Mouse (Mus musculus) 3134 (cell line): ENCODE measurements around the gene Arl15.

ENCODE experiments used
- DNase-seq: peaks from one replicate; pipeline ENCODE4 v3.0.0-alpha.2; 2011; ENCODE audit warnings: low spot score; ENCODE audit not compliant: insufficient read length; ENCODE audit errors: extremely low read depth

The Arl15 gene

DNA sequence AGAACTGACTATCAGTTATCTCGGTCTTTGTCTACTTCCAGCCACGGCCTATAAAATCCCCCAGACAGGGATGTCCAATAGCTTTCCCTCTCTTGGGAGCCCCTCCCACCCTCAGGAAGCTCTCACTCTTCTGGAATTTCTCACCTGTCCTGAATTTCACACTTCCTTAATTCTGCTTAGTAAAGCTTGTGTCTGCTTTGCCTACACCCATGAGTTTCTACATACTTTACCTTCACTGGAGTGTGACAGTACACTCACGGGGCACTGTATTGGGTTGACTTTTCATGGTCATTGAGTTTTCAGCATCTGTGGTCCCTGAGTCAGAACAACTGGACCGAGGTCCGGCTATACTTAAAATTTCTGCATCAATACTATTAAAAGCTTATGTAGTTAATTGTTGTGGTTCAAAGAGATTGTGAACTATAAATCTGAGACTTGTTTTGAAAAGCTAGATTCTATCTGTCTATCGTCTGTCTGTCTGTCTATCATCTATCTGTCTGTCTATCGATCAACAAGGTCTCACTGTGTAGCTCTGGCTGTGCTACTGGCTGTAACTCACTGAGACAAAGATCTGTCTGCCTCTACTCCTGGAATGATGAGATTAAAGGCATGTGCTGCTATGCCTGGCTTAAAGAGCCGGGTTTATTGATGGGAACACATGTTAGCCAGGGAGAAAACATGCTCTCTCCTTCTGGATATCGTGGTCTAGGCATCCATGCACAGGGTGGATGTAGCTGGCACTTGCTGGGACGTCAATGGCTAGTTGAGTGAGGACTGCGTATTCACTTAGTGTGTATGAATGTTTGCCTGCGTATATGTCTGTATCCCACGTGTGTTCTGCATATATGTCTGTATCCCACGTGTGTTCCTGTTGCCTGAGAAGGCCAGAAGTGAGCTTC is 48.4 kb downstream of the Arl15 start:
- DNase-seq, result no peak

DNA sequence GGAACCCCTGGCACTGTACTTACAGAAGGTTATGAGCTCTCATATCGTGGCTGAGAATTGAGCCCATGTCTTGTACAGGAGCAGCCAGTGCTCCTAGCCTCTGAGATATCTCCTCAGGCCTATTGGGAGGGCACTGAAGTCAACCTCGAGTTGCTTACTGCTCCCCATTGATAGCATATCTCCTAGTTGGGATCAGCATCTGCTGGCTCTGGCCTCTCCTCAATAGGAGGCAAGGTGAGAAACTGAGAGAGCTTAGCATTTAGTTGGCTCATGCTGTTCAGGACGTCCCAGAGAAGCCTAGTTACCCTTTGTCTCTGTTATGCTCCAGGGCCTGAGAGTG is 49.0 kb downstream of the Arl15 start:
- DNase-seq, result no peak

DNA sequence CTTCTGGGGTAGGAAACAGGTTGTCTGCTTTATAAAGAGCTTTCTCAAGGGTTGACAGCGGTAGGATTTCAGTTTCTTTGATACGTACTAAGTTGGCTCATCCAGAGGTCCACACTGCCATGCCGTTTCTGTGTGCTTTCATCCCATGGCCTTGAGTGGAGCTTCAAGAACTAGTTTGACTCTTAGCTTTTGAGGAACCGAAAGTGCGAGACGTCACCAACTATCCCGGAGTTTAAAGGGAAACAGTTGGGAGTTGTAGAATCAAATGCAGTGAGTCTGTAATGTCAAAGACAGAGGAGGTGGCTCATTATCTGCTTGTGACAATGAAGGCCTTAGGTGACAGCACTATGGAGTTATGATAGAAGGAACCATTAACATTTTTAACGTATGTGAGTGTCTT is 49.6 kb downstream of the Arl15 start:
- no peak for DNase-seq

DNA sequence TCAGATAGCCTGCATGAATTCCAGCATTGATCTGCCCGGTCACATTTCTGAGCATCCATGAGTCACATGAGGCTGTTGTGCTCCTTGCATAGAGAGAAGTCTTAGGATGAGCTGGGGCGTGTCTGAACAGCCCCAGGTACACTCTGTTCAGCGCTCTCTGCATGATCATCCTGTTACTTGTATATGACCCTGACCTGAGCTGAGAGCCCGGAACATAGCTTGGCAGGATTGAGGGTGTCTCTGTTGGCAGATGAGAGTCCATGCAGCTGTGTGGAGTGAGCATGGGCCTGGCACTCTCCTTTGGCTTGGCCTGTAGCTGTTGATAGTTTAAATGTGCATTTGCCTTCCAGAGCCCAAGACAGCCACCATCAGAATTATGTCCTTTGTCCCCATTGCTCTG is 50.4 kb downstream of the Arl15 start:
- DNase-seq, result no peak

DNA sequence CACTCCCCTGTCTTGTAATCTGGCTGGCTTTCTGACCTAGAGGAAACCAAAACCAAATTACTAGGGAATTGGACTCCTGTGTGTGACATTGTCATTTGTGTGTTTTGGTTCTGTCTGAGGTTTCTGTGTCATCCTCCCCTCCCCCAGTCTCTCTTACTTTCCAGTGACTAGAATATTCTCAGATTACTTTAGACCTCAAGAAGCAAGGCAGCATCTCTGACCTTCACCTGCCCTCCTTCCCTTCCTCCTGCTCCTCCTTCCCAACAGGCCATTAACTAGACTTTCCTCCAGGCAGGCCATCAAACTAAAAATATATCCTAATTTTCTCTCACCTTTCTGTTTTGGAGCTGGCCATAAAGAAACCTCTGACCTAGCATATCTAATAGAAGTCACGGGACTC is 50.9 kb downstream of the Arl15 start:
- no peak for DNase-seq

DNA sequence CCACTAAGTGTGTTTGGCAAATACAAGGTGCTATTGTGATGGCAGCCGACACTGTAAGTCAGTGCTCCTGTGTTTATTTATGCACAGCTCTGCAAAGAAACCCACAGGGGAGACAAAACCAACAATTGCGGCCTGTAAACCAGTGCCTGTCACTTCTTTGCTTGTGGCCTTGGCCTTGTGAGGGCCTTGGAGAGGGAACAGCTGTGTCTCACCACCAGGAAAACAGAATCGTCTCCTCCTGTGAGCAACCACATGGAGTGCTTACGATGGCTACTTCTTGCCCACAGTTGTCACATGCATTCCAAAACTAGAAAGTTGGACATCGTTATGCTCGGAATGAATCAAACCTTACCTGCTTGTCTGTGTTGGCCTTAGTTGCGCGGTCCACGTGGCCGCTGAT is 52.1 kb downstream of the Arl15 start:
- DNase-seq, result no peak

DNA sequence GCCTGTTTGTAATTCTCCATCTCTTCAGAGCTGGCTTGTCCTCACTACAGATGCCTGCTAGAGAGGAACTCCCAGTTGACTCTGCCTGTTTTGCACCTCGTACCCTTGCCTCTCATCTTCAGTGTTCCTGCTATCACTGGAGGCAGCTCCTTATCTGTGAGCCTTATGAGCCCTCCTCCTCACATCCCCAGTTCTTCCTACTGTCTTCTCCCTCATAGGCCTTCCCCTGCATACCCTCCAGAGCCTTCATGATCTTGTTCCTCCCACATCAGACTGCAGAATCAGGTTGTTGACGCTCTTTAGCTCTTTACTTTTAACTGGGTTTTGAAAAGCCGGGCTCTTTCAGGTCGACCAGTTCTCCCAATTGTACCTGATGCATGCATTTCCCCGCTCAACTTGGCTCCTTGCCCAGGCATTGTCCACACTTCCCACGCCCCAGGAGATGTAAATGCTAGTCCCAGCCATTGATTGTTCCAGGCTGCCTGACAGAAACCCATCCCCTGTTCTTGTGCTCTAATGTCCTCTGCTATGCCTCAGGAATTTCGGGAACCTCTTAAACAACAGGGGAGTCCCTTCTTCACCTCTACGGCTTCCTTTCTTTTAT is 56.2 kb downstream of the Arl15 start:
- no peak for DNase-seq

DNA sequence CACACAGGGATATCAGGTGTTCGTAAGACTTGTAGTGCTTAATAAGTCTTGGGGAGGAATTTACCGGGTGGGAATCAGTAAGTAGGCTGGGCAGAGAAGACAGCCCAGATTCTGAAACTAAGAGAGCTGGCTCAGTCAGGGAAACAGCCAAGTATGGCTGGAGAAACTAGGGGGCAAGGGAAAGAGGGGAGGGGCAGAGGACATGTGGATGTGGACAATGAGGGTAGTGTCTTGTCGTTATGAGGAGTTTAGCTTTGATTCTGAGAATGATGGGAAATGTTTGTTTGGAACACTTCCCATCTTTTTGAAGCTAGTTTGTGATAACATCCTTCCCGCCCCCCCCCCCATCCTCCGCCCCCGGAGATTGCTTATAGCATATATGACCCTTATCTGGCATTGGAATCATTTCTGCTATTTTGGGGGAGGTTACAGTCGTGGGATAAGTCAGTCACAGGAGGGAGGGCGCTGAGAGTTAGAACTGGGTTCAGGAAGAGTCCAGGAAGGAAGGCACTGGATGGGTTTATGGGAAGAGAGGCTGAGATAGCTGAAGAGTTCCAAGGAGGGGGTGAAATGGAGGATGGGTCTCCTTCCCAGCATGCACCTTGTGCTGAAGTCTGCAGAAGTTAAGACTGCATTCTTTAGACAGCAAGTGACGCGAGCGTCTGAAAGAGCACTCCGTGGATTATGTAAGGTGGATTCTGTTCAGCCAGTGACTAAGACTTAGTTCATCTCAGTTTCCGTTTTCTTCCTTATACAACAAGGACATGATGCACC is 57.5 kb downstream of the Arl15 start:
- DNase-seq, result no peak

DNA sequence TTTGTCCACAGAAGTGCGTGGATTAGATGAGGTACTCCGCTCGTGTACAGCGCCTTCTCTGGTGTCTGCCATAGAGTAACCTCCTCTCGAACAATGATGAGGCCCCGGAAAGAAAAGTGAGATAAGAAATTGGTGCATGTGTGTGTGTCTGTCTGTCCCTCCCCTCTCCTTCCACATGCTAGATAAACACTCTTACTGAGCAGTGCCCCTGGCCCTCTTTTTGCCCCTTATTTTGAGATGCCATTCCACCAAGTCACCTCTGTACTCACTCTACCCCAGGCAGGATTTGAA is 58.0 kb downstream of the Arl15 start:
- DNase-seq, result no peak

DNA sequence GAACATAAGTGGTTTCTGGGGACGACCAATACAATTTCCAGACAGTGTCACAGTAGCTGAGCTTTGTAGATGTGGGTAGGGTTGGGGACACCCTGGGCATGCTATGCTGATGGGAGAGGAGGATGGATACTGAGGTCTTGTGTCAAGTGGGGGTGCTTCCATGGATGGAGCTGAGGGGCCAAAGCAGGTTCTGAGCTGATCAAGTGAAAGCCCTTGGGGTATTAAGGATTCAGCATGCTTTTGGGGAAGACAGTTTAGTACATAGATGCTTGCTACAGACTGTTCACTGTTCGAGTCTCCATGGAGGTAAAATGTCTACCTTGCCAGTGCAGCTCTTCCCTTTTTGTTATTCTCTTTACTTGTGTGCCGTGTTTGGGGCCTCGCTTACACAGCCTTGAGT is 59.8 kb downstream of the Arl15 start:
- no peak for DNase-seq

DNA sequence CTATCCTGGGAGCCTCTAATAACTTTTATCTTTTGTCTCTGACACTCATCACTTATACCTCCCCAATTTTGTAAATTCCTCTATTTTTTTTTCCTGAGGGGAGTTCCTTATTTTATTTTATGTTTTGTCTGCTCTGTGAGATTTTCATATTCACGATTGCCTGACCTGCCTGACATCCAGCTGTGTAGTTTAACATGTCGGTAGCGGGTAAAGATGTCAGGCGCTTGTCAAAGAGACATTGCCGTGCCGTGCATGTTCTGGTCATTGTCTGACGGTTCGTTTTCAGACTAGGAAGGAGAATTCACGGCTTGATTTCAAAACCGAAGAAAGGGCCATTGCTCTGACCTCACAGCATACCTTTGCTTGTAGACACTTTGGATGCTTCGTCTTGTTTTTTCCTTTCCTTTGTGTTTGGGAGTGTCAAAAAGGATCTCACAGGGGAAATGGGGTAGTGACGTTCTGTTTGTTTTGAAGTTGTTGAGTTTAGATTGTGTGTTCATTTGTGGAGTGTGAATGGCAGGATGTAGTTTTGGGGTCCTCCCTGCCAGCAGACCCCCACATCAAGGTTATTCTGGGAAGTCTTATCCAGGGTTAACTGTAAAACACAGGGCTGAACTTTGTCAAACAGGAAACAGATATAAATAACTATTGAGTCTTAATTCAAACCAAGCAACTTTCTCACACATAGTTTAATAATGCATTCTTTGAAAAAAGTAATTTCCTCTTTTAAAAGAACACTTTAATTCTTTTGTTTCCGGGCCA is 60.4 kb downstream of the Arl15 start:
- DNase-seq, result no peak

DNA sequence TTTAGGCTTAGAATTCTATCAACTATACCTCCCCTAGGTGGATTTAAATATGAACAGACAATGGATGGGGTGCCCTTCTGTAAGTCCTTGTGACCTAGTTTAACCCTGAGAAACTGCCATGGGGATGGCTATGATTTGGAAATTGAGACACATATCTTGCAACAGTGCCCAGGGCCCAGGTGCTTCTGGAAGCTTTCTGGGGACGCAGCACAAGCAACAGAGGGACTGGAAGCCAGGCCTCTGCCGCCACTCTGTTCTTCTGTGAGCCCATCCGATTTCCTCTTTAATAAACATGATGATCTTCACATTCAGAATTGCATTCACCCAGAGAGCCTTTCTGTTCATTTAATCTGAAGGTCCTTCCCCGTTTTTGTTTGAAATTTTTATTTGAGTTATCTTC is 62.6 kb downstream of the Arl15 start:
- DNase-seq, result no peak

DNA sequence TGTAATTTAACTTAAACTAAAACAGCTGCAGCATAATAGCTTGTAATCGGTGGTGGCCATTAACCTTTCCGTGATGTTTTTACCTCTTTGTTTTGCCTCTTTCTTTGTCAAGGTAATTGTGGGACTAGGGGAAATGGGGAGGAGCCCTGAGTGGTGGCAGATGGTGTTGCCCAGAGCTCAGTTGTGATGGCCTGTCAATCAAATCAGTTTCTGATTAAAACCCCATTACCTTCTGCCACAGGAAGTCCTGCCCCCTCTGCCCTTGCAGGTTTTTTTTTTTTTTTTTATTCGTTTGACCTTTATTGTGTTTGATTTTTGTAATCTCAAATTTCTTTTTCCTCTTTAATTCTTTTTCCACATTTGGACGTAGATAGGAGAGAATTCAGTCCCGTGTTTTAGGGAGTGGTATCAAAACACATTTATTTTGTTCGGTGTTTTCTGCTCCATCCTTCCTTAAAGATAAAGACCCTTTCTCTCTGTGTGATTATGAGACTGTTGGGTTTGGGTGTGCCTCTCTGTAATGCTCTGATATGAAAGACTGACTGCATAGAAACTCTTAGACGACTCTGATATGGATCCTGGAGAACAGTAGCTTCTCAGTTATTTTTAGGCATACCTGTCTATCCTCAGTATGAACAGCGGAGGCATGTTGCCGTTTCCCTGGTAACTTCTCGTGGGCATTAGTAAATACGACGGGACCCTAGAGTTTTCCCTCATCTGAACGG is 64.5 kb downstream of the Arl15 start:
- no peak for DNase-seq

DNA sequence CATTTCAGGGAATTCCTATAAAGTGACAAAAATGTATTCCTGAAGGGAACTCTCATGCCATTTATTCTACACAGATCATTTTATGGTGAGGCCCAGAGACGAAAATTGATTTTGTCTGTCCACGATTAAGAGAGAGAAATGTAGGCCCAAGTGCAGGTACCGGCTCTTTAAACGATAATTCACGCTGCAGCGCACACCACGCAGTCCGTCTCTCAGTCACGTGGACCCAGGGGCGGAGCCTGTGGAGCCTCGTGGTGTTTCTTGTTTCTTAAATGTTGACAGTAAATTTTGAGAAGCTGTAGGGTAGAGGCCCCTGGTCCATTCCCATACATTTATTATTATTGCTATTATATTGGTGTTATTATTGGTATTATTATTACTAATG is 65.1 kb downstream of the Arl15 start:
- no peak for DNase-seq

DNA sequence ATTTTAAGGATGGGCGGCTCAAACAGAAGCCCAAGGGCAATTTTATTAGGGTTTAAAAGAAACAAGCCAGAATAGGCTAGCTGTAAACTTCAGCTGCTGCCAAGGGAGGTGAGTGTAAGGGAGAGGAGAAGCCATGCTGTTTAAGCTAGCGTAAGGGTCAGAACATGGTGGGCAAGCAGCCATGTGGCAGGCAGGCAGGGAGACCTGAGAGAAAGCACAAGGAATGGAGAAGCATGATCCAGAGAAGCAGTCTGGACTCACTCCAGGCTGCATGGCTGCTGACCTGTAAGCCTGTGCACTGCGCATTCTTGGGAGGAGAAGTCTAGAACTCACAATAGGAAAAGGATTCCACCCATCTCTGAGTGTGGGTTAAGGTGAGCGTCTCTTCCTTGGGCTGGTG is 66.5 kb downstream of the Arl15 start:
- no peak for DNase-seq

DNA sequence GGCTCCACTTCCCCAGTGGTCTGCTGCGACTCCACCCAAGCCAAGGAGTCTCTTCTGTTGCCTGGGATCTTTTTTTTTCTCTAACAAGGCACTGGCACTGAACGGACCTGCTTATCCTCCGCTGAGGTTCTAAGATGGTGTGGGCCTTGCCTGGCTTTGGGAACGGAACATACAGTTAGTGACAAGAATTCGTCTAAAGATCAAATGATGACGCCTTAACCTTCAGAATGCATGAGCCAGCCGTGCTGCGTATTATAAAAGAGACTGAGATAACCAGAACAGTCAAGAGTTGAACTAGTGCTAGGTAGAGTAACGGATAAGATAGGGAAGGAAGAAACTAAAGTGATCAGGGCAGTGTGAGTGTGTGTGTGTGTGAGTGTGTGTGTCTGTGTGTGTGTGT is 66.9 kb downstream of the Arl15 start:
- DNase-seq, result no peak

DNA sequence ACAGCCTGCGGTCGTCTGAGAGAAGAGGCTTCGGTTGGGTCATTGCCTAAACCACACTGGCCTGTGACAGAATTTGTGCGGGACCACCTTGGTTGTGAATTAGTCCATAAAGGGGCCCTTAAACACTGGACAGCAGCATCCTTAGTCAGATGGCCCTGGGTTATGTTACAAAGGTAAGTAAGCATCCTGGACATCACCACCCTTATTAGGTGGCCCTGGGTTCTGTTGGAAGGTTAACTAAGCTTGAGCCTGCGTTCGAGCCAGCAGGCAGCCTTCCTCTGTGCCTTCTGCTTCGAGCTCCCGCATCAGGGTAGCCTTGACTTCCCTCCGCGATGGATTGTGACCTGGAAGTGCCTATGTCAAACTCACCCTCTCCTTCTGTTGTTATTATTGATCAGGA is 68.6 kb downstream of the Arl15 start:
- DNase-seq, result no peak

DNA sequence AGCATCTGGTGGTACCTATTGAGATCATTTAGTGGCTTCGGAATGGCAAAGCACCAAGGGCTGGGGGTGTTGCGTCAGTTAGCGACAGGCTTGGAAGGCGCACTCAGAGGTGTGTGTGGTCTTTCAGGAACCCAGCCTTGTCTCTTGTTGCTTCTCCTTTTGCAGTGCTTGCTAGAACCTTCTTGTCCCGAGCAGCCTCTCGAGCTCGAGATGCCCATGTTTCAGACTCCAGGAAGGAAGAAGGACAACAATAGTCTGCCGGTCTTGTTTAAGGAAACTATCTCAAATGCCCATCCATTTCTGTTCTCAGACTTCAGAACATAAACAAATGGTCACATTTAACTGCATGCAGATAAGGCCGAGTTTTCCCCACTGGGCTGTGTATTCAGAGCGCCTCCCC is 69.4 kb downstream of the Arl15 start:
- DNase-seq, result no peak

DNA sequence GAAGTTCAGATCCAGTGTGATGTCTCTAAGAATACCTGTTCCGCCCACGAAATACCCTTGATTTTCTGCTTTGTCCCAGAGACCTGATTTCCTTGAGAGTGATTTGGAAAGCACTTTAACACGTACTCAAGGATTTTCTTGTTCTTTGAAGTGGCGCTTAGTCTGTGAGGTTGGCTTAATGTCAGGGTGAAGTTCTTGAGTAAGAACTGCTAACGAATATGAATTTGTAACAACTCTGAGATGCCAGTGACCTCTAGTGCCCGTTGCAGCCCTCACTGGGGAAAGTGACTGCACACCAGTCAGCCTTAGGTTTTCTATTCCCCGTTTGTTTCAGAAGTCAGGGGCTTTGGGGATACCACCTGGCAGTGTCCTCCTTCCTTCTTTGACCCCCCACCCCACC is 70.0 kb downstream of the Arl15 start:
- no peak for DNase-seq

DNA sequence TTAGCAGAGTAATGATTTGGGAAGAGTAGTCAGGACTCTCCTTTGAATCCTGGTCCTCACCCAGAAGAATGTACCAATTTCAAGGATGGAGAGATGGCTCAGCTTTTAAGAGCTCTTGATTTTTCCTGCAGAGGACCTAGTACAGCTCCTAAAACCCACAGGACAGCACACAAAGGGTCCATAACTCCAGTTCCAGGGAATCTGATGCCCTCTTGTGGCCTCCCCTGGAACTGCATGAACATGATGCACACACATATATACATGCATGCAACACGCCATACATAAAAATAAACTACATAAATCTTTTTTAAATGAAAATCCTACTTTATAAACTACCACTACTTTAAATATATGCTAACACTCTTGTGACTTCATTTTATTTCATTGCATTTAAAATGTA is 70.6 kb downstream of the Arl15 start:
- DNase-seq, result no peak

DNA sequence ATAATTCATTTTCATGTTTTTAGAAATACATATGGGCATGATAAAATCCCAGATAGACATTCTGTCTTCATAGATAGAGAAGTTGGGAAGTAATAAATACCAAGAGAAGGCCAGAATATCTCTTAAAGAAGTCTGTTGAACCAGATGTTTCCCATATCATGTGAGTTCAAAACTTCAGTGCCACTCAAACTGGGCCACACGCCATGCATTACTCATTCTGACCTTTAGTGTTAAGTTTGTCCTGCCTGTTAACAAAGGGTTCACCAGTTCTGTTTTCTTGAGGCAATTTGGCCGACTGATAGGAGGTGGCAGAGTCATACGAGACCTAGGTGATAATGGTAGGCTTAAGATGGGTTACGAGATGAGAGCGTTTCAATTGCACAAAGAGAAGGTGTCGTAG is 71.1 kb downstream of the Arl15 start:
- DNase-seq, result no peak
